Mouse (Mus musculus) midbrain, postnatal 0 days (tissue): Measurements from ENCODE around the gene Zbtb16. TPM values are rescaled to one million over a fixed set of nuclear protein-coding genes. Genes with fewer than 3 reads are reported as not detected.

Experiments
- ATAC-seq: fragments of 200-750 bp; cut with Nextera tagmentation; 2 replicates; pipeline ENCODE4 v1.8.0; 2017; ENCODE audit warnings: moderate number of reproducible peaks, mild to moderate bottlenecking, moderate TSS enrichment, moderate library complexity; ENCODE audit not compliant: low FRiP score
- DNase-seq: peaks from one replicate; pipeline ENCODE4 v3.0.0-alpha.2; 2015; ENCODE audit warnings: low spot score
- H3K27ac ChIP-seq: fragments of 300-500 bp; sonication (generic); 2 replicates; pipeline ENCODE4 v1.5.1; 2014; ENCODE audit warnings: low read depth, mild to moderate bottlenecking, low read length, mixed read lengths
- H3K27me3 ChIP-seq: fragments of 300-500 bp; sonication (generic); 2 replicates; pipeline ENCODE4 v1.6.1; 2014; ENCODE audit warnings: low read length, control low read depth, mixed read lengths; ENCODE audit not compliant: insufficient read depth
- H3K36me3 ChIP-seq: fragments of 300-500 bp; sonication (generic); 2 replicates; pipeline ENCODE4 v1.6.1; 2014; ENCODE audit warnings: low read length, control low read depth, mixed read lengths; ENCODE audit not compliant: insufficient read depth
- H3K4me1 ChIP-seq: fragments of 300-500 bp; sonication (generic); 2 replicates; pipeline ENCODE4 v1.6.1; 2014; ENCODE audit warnings: mild to moderate bottlenecking, control low read depth, antibody characterized with exemption, low read length, mixed read lengths; ENCODE audit not compliant: insufficient read depth
- H3K4me2 ChIP-seq: fragments of 300-500 bp; sonication (generic); 2 replicates; pipeline ENCODE4 v1.6.1; 2014; ENCODE audit warnings: low read depth, mild to moderate bottlenecking, low read length, mixed read lengths; ENCODE audit not compliant: poor library complexity, severe bottlenecking
- H3K4me3 ChIP-seq: fragments of 300-500 bp; sonication (generic); 2 replicates; pipeline ENCODE4 v1.5.1; 2014; ENCODE audit warnings: low read depth, mild to moderate bottlenecking, low read length, moderate library complexity
- H3K9ac ChIP-seq: fragments of 300-500 bp; sonication (generic); replicated peaks from 2 replicates; pipeline ENCODE4 v1.6.1; 2014; ENCODE audit warnings: mild to moderate bottlenecking, low read length, moderate library complexity, mixed read lengths; ENCODE audit not compliant: poor library complexity, severe bottlenecking
- H3K9me3 ChIP-seq: fragments of 300-500 bp; sonication (generic); 2 replicates; pipeline ENCODE4 v1.6.1; 2016; ENCODE audit warnings: low read length, control low read depth
- CTCF ChIP-seq: IDR thresholded peaks from 2 replicates; pipeline ENCODE4 v1.5.1; 2016; ENCODE audit warnings: antibody characterized with exemption, mild to moderate bottlenecking
- WGBS: fragments of 180-500 bp; shearing (Covaris S2); extraction: QIAGEN DNeasy Blood & Tissue Kit; methylation state at CpG from one replicate; pipeline ENCODE4 v1.1.7; 2014; 5-methylcytosine and 5-hydroxymethylcytosine counted together
- polyA plus RNA-seq: library from polyadenylated mRNA; unstranded; fragments of >200 nt; fragmentation: Nextera tagmentation; extraction: Ambion mirVana; gene quantifications from 2 replicates; pipeline ENCODE4 v1.2.1, GENCODE M21; 2015
- total RNA-seq: library from RNA; depleted of rRNA; stranded (reverse); fragments of >200 nt; gene quantifications from 2 replicates; pipeline ENCODE4 v1.2.3, GENCODE M21; 2014

Zbtb16 gene
- total and polyA plus RNA-seq, 2 experiments from 2014 or later, result 6.1 to 8.3 TPM

GRCm38 (mm10) chr9:48823851-48824250, 12.2 kb downstream of the Zbtb16 start:
- ATAC-seq (no peak), DNase-seq (no peak)
- H3K4me1 ChIP-seq, result peaks cover 4% of the 10 kb centered on the region; the same call in 1 of the 2 replicates
- no peak overlapping the region for H3K4me3 ChIP-seq
- H3K4me2 ChIP-seq, result no peak overlapping the region
- no peak for TF ChIP-seq CTCF
- no peak overlapping the region for H3K27ac ChIP-seq
- no peaks in the 10 kb centered on the region for H3K27me3 ChIP-seq
- no peaks in the 10 kb centered on the region for H3K9me3 ChIP-seq
- 28% methylated on average over 6 of the region's 6 CpGs for WGBS
- no peaks in the 10 kb centered on the region for H3K36me3 ChIP-seq
- no peak overlapping the region for H3K9ac ChIP-seq

GRCm38 (mm10) chr9:48823319-48823705, 12.7 kb downstream of the Zbtb16 start:
- WGBS, result 35% methylated on average over 7 of the region's 7 CpGs
- Histone ChIP-seq H3K36me3 (no peaks in the 10 kb centered on the region), H3K27ac (no peak overlapping the region), H3K4me2 (no peak overlapping the region), H3K4me3 (no peak overlapping the region), H3K9ac (no peak overlapping the region), H3K4me1 (peaks cover 4% of the 10 kb centered on the region; the same call in 1 of the 2 replicates), H3K9me3 (no peaks in the 10 kb centered on the region), H3K27me3 (no peaks in the 10 kb centered on the region)
- ATAC-seq (no peak), DNase-seq (no peak)
- no peak for TF ChIP-seq CTCF

- no peak overlapping the region for H3K27ac ChIP-seq
- no peak overlapping the region for H3K4me2 ChIP-seq
- no peak for TF ChIP-seq CTCF
- no peak overlapping the region for H3K9ac ChIP-seq
- H3K9me3 ChIP-seq, result no peaks in the 10 kb centered on the region
- WGBS, result 38% methylated on average over 18 of the region's 18 CpGs
- H3K27me3 ChIP-seq, result no peaks in the 10 kb centered on the region
- no peak for DNase-seq
- no peaks in the 10 kb centered on the region for H3K36me3 ChIP-seq
- no peak overlapping the region for H3K4me3 ChIP-seq
- H3K4me1 ChIP-seq, result peaks cover 4% of the 10 kb centered on the region; the same call in 1 of the 2 replicates
- no peak for ATAC-seq
Observed at GRCm38 (mm10) chr9:48822586-48823318, 13.3 kb downstream of the Zbtb16 start.

GRCm38 (mm10) chr9:48821916-48822585, 14.0 kb downstream of the Zbtb16 start:
- H3K27ac ChIP-seq, result no peak overlapping the region
- no peak for TF ChIP-seq CTCF
- H3K9ac ChIP-seq, result no peak overlapping the region
- no peaks in the 10 kb centered on the region for H3K27me3 ChIP-seq
- no peak overlapping the region for H3K4me3 ChIP-seq
- peaks cover 4% of the 10 kb centered on the region; the same call in 1 of the 2 replicates for H3K4me1 ChIP-seq
- no peak for DNase-seq
- H3K9me3 ChIP-seq, result no peaks in the 10 kb centered on the region
- no peak overlapping the region for H3K4me2 ChIP-seq
- 72% methylated on average over 14 of the region's 15 CpGs for WGBS
- no peak for ATAC-seq
- H3K36me3 ChIP-seq, result no peaks in the 10 kb centered on the region

GRCm38 (mm10) chr9:48821431-48821830, 14.6 kb downstream of the Zbtb16 start:
- H3K4me3 ChIP-seq, result no peak overlapping the region
- no peak overlapping the region for H3K4me2 ChIP-seq
- 86% methylated on average over 9 of the region's 9 CpGs for WGBS
- H3K4me1 ChIP-seq, result peaks cover 4% of the 10 kb centered on the region; the same call in 1 of the 2 replicates
- no peaks in the 10 kb centered on the region for H3K36me3 ChIP-seq
- ATAC-seq (no peak), DNase-seq (no peak)
- H3K9ac ChIP-seq, result no peak overlapping the region
- no peaks in the 10 kb centered on the region for H3K9me3 ChIP-seq
- no peak for TF ChIP-seq CTCF
- no peak overlapping the region for H3K27ac ChIP-seq
- H3K27me3 ChIP-seq, result no peaks in the 10 kb centered on the region

DNA sequence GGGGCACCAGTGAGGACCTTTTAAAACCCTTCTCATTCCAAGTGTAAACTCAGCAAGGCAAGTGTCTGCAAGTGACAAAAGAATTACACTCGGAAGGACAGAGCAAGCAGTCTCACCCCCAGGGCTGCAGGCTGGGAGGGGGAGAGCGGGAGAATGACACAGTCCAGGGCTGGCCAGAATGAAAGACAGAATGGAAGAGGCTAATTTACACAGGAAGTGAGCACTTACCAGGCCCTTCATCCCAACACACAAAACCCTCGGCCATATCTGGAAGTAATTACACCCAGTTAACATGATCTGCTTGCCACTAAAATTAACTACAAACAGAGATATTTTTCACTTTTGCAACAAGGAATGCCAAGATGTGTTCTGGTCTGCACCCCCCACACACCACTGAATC, 15.2 kb downstream of the Zbtb16 start:
- H3K4me3 ChIP-seq, result no peak overlapping the region
- H3K9me3 ChIP-seq, result no peaks in the 10 kb centered on the region
- DNase-seq (no peak), ATAC-seq (no peak)
- TF ChIP-seq CTCF, result no peak
- H3K27ac ChIP-seq, result no peak overlapping the region
- H3K9ac ChIP-seq, result no peak overlapping the region
- 42% methylated on average over 3 of the region's 3 CpGs for WGBS
- H3K36me3 ChIP-seq, result no peaks in the 10 kb centered on the region
- no peak overlapping the region for H3K4me2 ChIP-seq
- no peaks in the 10 kb centered on the region for H3K27me3 ChIP-seq
- peaks cover 4% of the 10 kb centered on the region; the same call in 1 of the 2 replicates for H3K4me1 ChIP-seq
